Mouse (Mus musculus) embryonic facial prominence, embryonic 10.5 days (tissue): ENCODE data around the gene Samm50. TPM values are rescaled to one million over a fixed set of nuclear protein-coding genes. Genes with fewer than 3 reads are reported as not detected.

ENCODE experiments used
- microRNA-seq: library from miRNA; unstranded; fragments of <30 nt; microRNA quantifications from one replicate; pipeline ENCODE4, GENCODE M21; 2017
- polyA plus RNA-seq: library from polyadenylated mRNA; unstranded; fragments of >200 nt; fragmentation: Nextera tagmentation; extraction: Ambion mirVana; gene quantifications from 2 replicates; pipeline ENCODE4 v1.2.1, GENCODE M21; 2016

Gene Samm50
- polyA plus RNA-seq, 1 experiment from 2014 or later = 113 TPM

Small RNA genes lying within 50 kb of the gene (microRNA-seq; reads per million reads assigned to microRNA genes)
- gene Mir6392 = not detected

Other genes starting within 250 kb of the Samm50 start
- 0.52 and 0.71 TPM in 2 replicates for gene Efcab6, start 126.9 kb upstream of the Samm50 start, polyA plus RNA-seq
- 6.9 and 8.7 TPM in 2 replicates for gene Sult4a1, start 86.5 kb upstream of the Samm50 start, polyA plus RNA-seq
- gene Pnpla5, start 69.1 kb upstream of the Samm50 start, polyA plus RNA-seq = not detected in 2 replicates
- 0.89 and 1.5 TPM in 2 replicates for gene Pnpla3, start 24.4 kb upstream of the Samm50 start, polyA plus RNA-seq
- 7.1 and 8.4 TPM in 2 replicates for gene Parvb, start 39.8 kb downstream of the Samm50 start, polyA plus RNA-seq
- gene Parvg, start 131.8 kb downstream of the Samm50 start, polyA plus RNA-seq = 0.70 and 1.0 TPM in 2 replicates